Mouse (Mus musculus): ENCODE data around the gene Wdr62. TPM values are rescaled to one million over a fixed set of nuclear protein-coding genes. Genes with fewer than 3 reads are reported as not detected.
"Not testable (repeated sequence)": the region's sequence is repeated elsewhere in the genome, so short reads cannot be mapped to it uniquely, and the experiment has no call there.

Gene Wdr62
- total and polyA plus RNA-seq, 3 experiments = 8.2 to 59.1 (median 57.9) TPM

- Histone ChIP-seq H3K9me3 (replicated peaks) (no peaks in the 10 kb centered on the region), H3K4me3 (ENCODE audit: low read depth, low read length) (no peak overlapping the region), H3K4me1 (ENCODE audit: insufficient read depth, low read depth, low read length) (no peaks in the 10 kb centered on the region), H3K36me3 (replicated peaks) (no peaks in the 10 kb centered on the region), H3K27me3 (ENCODE audit: insufficient read depth, low read length) (peaks cover 22% of the 10 kb centered on the region)
- DNase-seq (ENCODE audit: low spot score) = no peak
- no peak for ATAC-seq (ENCODE audit: extremely low read depth, insufficient number of reproducible peaks, low FRiP score, poor library complexity, severe bottlenecking)
- no peak for TF ChIP-seq CTCF (IDR thresholded peaks at IDR 0.05; ENCODE audit: low read depth, low read length)
- no peak for TF ChIP-seq TAL1 (conservative IDR thresholded peaks at IDR 0.05; ENCODE audit: low read depth, low read length)
- no peak for TF ChIP-seq GATA1 (IDR thresholded peaks at IDR 0.05; ENCODE audit: borderline replicate concordance, low read length)
- TF ChIP-seq POLR2AphosphoS5 (IDR thresholded peaks at IDR 0.05; ENCODE audit: insufficient replicate concordance, low read depth, low read length) = no peak
- no peak for TF ChIP-seq GATA2 (IDR thresholded peaks at IDR 0.05; ENCODE audit: borderline replicate concordance, low read depth, low read length)
Observed at GRCm38 (mm10) chr7:30211025-30211424, 69.2 kb downstream of the Wdr62 start.

GRCm38 (mm10) chr7:30206364-30206763 is 73.9 kb downstream of the Wdr62 start:
- peaks cover 10% of the 10 kb centered on the region for H3K27me3 ChIP-seq (ENCODE audit: insufficient read depth, low read length)
- not testable (repeated sequence) for H3K36me3 ChIP-seq (replicated peaks); H3K4me3 ChIP-seq (ENCODE audit: low read depth, low read length); DNase-seq (ENCODE audit: low spot score); H3K9me3 ChIP-seq (replicated peaks); ATAC-seq (ENCODE audit: extremely low read depth, insufficient number of reproducible peaks, low FRiP score, poor library complexity, severe bottlenecking); H3K4me1 ChIP-seq (ENCODE audit: insufficient read depth, low read depth, low read length)

- H3K4me1 ChIP-seq (ENCODE audit: insufficient read depth, low read depth, low read length) = peaks cover 9% of the 10 kb centered on the region
- TF ChIP-seq CTCF (IDR thresholded peaks at IDR 0.05; ENCODE audit: low read depth, low read length) = peak; percentile 78
- TF ChIP-seq GATA1 (IDR thresholded peaks at IDR 0.05; ENCODE audit: borderline replicate concordance, low read length) = no peak
- no peaks in the 10 kb centered on the region for H3K36me3 ChIP-seq (replicated peaks)
- H3K9me3 ChIP-seq (replicated peaks) = no peaks in the 10 kb centered on the region
- H3K27me3 ChIP-seq (ENCODE audit: insufficient read depth, low read length) = peaks cover 7% of the 10 kb centered on the region
- ATAC-seq (ENCODE audit: extremely low read depth, insufficient number of reproducible peaks, low FRiP score, poor library complexity, severe bottlenecking) (peak; percentile 34; the same call in 1 of the 2 replicates), DNase-seq (ENCODE audit: low spot score) (no peak)
- no peak overlapping the region for H3K4me3 ChIP-seq (ENCODE audit: low read depth, low read length)
Observed at GRCm38 (mm10) chr7:30205383-30205782, 74.8 kb downstream of the Wdr62 start.

GRCm38 (mm10) chr7:30204380-30204779 is 75.8 kb downstream of the Wdr62 start:
- H3K9me3 ChIP-seq (replicated peaks) = no peaks in the 10 kb centered on the region
- no peaks in the 10 kb centered on the region for H3K36me3 ChIP-seq (replicated peaks)
- TF ChIP-seq TAL1 (conservative IDR thresholded peaks at IDR 0.05; ENCODE audit: low read depth, low read length) = no peak
- no peak for TF ChIP-seq GATA1 (IDR thresholded peaks at IDR 0.05; ENCODE audit: borderline replicate concordance, low read length)
- TF ChIP-seq CTCF (IDR thresholded peaks at IDR 0.05; ENCODE audit: low read depth, low read length) = no peak
- TF ChIP-seq GATA2 (IDR thresholded peaks at IDR 0.05; ENCODE audit: borderline replicate concordance, low read depth, low read length) = no peak
- no peak for TF ChIP-seq POLR2AphosphoS5 (IDR thresholded peaks at IDR 0.05; ENCODE audit: insufficient replicate concordance, low read depth, low read length)
- no peak overlapping the region for H3K4me3 ChIP-seq (ENCODE audit: low read depth, low read length)
- no peak for DNase-seq (ENCODE audit: low spot score)
- no peak for ATAC-seq (ENCODE audit: extremely low read depth, insufficient number of reproducible peaks, low FRiP score, poor library complexity, severe bottlenecking)
- H3K4me1 ChIP-seq (ENCODE audit: insufficient read depth, low read depth, low read length) = peaks cover 9% of the 10 kb centered on the region
- H3K27me3 ChIP-seq (ENCODE audit: insufficient read depth, low read length) = peaks cover 10% of the 10 kb centered on the region

- H3K9me3 ChIP-seq (replicated peaks) = no peaks in the 10 kb centered on the region
- H3K4me3 ChIP-seq (ENCODE audit: low read depth, low read length) = no peak overlapping the region
- H3K27me3 ChIP-seq (ENCODE audit: insufficient read depth, low read length) = peaks cover 10% of the 10 kb centered on the region
- TF ChIP-seq GATA1 (IDR thresholded peaks at IDR 0.05; ENCODE audit: borderline replicate concordance, low read length) (no peak), CTCF (IDR thresholded peaks at IDR 0.05; ENCODE audit: low read depth, low read length) (no peak), POLR2AphosphoS5 (IDR thresholded peaks at IDR 0.05; ENCODE audit: insufficient replicate concordance, low read depth, low read length) (no peak)
- H3K4me1 ChIP-seq (ENCODE audit: insufficient read depth, low read depth, low read length) = peaks cover 15% of the 10 kb centered on the region
- no peaks in the 10 kb centered on the region for H3K36me3 ChIP-seq (replicated peaks)
- no peak for ATAC-seq (ENCODE audit: extremely low read depth, insufficient number of reproducible peaks, low FRiP score, poor library complexity, severe bottlenecking)
- DNase-seq (ENCODE audit: low spot score) = no peak
Observed at GRCm38 (mm10) chr7:30202895-30203690, 77.1 kb downstream of the Wdr62 start.

GRCm38 (mm10) chr7:30200661-30201060 is 79.6 kb downstream of the Wdr62 start:
- ATAC-seq (ENCODE audit: extremely low read depth, insufficient number of reproducible peaks, low FRiP score, poor library complexity, severe bottlenecking); H3K9me3 ChIP-seq (replicated peaks): not testable (repeated sequence)

GRCm38 (mm10) chr7:30200200-30200599 is 80.0 kb downstream of the Wdr62 start:
- DNase-seq (ENCODE audit: low spot score) = no peak
- ATAC-seq (ENCODE audit: extremely low read depth, insufficient number of reproducible peaks, low FRiP score, poor library complexity, severe bottlenecking) = no peak
- no peak overlapping the region for H3K4me3 ChIP-seq (ENCODE audit: low read depth, low read length)
- H3K4me1 ChIP-seq (ENCODE audit: insufficient read depth, low read depth, low read length) = peaks cover 33% of the 10 kb centered on the region
- no peak for TF ChIP-seq GATA1 (IDR thresholded peaks at IDR 0.05; ENCODE audit: borderline replicate concordance, low read length)
- no peak for TF ChIP-seq CTCF (IDR thresholded peaks at IDR 0.05; ENCODE audit: low read depth, low read length)
- TF ChIP-seq TAL1 (conservative IDR thresholded peaks at IDR 0.05; ENCODE audit: low read depth, low read length) = no peak
- TF ChIP-seq POLR2AphosphoS5 (IDR thresholded peaks at IDR 0.05; ENCODE audit: insufficient replicate concordance, low read depth, low read length) = no peak
- TF ChIP-seq GATA2 (IDR thresholded peaks at IDR 0.05; ENCODE audit: borderline replicate concordance, low read depth, low read length) = no peak
- peaks cover 3% of the 10 kb centered on the region; the same call in 1 of the 2 replicates for H3K27me3 ChIP-seq (ENCODE audit: insufficient read depth, low read length)
- no peaks in the 10 kb centered on the region for H3K9me3 ChIP-seq (replicated peaks)
- peaks cover 7% of the 10 kb centered on the region for H3K36me3 ChIP-seq (replicated peaks)

More at GRCm38 (mm10) chr7:30200661-30201060, 79.6 kb downstream of the Wdr62 start:
- H3K4me1 ChIP-seq (ENCODE audit: insufficient read depth, low read depth, low read length) = peaks cover 31% of the 10 kb centered on the region
- not testable (repeated sequence) for H3K4me3 ChIP-seq (ENCODE audit: low read depth, low read length); H3K27me3 ChIP-seq (ENCODE audit: insufficient read depth, low read length); H3K36me3 ChIP-seq (replicated peaks); DNase-seq (ENCODE audit: low spot score)
